Mouse (Mus musculus) olfactory bulb, adult 2 months (tissue): ENCODE data around the gene Olfr666.
"Not testable (repeated sequence)": the region's sequence is repeated elsewhere in the genome, so short reads cannot be mapped to it uniquely, and the experiment has no call there.

Source experiments
- CTCF ChIP-seq: fragments of 200-500 bp; IDR thresholded peaks from 2 replicates; pipeline ENCODE4 v1.5.1; 2012; ENCODE audit warnings: low read depth, mild to moderate bottlenecking, low read length, moderate library complexity; ENCODE audit not compliant: insufficient read depth
- POLR2A ChIP-seq: fragments of 200-500 bp; IDR thresholded peaks from 2 replicates; pipeline ENCODE4 v1.6.1; 2012; ENCODE audit warnings: mild to moderate bottlenecking, low read depth, low read length, moderate library complexity; ENCODE audit not compliant: insufficient read depth

GRCm38 (mm10) chr7:104851546-104851945, 44.2 kb downstream of the Olfr666 start:
- not testable (repeated sequence) for TF ChIP-seq CTCF, POLR2A
